Mouse (Mus musculus) forebrain, postnatal 0 days (tissue): ENCODE results near the gene Ppm1a. TPM values are rescaled to one million over a fixed set of nuclear protein-coding genes. Genes with fewer than 3 reads are reported as not detected.

Source experiments
- ATAC-seq: fragments of 200-750 bp; cut with Nextera tagmentation; 2 replicates; pipeline ENCODE4 v1.8.0; 2017; ENCODE audit warnings: mild to moderate bottlenecking, moderate library complexity
- DNase-seq: peaks from one replicate; pipeline ENCODE4 v3.0.0-alpha.2; 2015
- H3K27ac ChIP-seq: fragments of 300-500 bp; sonication (generic); 2 replicates; pipeline ENCODE4 v1.5.1; 2014; ENCODE audit warnings: low read depth, mild to moderate bottlenecking, antibody characterized with exemption, low read length, moderate library complexity, mixed read lengths
- H3K27me3 ChIP-seq: fragments of 300-500 bp; sonication (generic); 2 replicates; pipeline ENCODE4 v1.6.1; 2014; ENCODE audit warnings: mild to moderate bottlenecking, low read length, mixed read lengths; ENCODE audit not compliant: insufficient read depth
- H3K36me3 ChIP-seq: fragments of 300-500 bp; sonication (generic); 2 replicates; pipeline ENCODE4 v1.6.1; 2014; ENCODE audit warnings: mild to moderate bottlenecking, moderate library complexity; ENCODE audit not compliant: insufficient read depth
- H3K4me1 ChIP-seq: fragments of 300-500 bp; sonication (generic); 2 replicates; pipeline ENCODE4 v1.6.1; 2014; ENCODE audit warnings: antibody characterized with exemption; ENCODE audit not compliant: insufficient read depth
- H3K4me2 ChIP-seq: fragments of 300-500 bp; sonication (generic); 2 replicates; pipeline ENCODE4 v1.6.1; 2014; ENCODE audit warnings: low read depth, mild to moderate bottlenecking, moderate library complexity
- H3K4me3 ChIP-seq: fragments of 300-500 bp; sonication (generic); 2 replicates; pipeline ENCODE4 v1.5.1; 2014; ENCODE audit warnings: low read depth, low read length, mixed read lengths
- H3K9ac ChIP-seq: fragments of 300-500 bp; sonication (generic); 2 replicates; pipeline ENCODE4 v1.6.1; 2014; ENCODE audit warnings: mild to moderate bottlenecking
- H3K9me3 ChIP-seq: fragments of 300-500 bp; sonication (generic); 2 replicates; pipeline ENCODE4 v1.6.1; 2016; ENCODE audit warnings: low read length
- CTCF ChIP-seq: sonication (generic); IDR thresholded peaks from 2 replicates; pipeline ENCODE4 v1.5.1; 2016; ENCODE audit warnings: antibody characterized with exemption, control low read depth, low read depth
- WGBS: fragments of 180-500 bp; shearing (Covaris S2); extraction: QIAGEN DNeasy Blood & Tissue Kit; methylation state at CpG from one replicate; pipeline ENCODE4 v1.1.7; 2014; 5-methylcytosine and 5-hydroxymethylcytosine counted together
- polyA plus RNA-seq: library from polyadenylated mRNA; unstranded; fragments of >200 nt; fragmentation: Nextera tagmentation; extraction: Ambion mirVana; gene quantifications from 2 replicates; pipeline ENCODE4 v1.2.1, GENCODE M21; 2015
- total RNA-seq: library from RNA; depleted of rRNA; stranded (reverse); fragments of >200 nt; gene quantifications from 2 replicates; pipeline ENCODE4 v1.2.3, GENCODE M21; 2014; rRNA removed

Gene Ppm1a
- total and polyA plus RNA-seq, 2 experiments from 2014 or later: 69.9 to 194 TPM

GRCm38 (mm10) chr12:72843973-72844620 is 86.8 kb downstream of the Ppm1a start:
- H3K4me1 ChIP-seq: no peaks in the 10 kb centered on the region
- no peaks in the 10 kb centered on the region for H3K36me3 ChIP-seq
- TF ChIP-seq CTCF: no peak
- H3K4me3 ChIP-seq: no peak overlapping the region
- H3K9me3 ChIP-seq: no peaks in the 10 kb centered on the region
- peaks cover 40% of the 10 kb centered on the region for H3K27me3 ChIP-seq
- ATAC-seq: peak; percentile 71
- 23% methylated on average over 12 of the region's 12 CpGs for WGBS
- H3K9ac ChIP-seq: 0 out of 2 replicates have a peak overlapping the region, but pooled peaks have one; percentile 10
- no peak overlapping the region for H3K27ac ChIP-seq
- H3K4me2 ChIP-seq: peak overlapping the region; percentile 19; the same call in 1 of the 2 replicates
- no peak for DNase-seq

GRCm38 (mm10) chr12:72845946-72846345 is 88.7 kb downstream of the Ppm1a start:
- TF ChIP-seq CTCF: no peak
- Histone ChIP-seq H3K27ac (no peak overlapping the region), H3K4me3 (no peak overlapping the region), H3K27me3 (peaks cover 59% of the 10 kb centered on the region), H3K9ac (no peak overlapping the region), H3K4me1 (no peaks in the 10 kb centered on the region), H3K9me3 (no peaks in the 10 kb centered on the region), H3K36me3 (no peaks in the 10 kb centered on the region), H3K4me2 (no peak overlapping the region)
- WGBS: 14% methylated on average over 10 of the region's 10 CpGs
- ATAC-seq (no peak), DNase-seq (no peak)

- Histone ChIP-seq H3K27me3 (peaks cover 74% of the 10 kb centered on the region), H3K36me3 (no peaks in the 10 kb centered on the region), H3K27ac (no peak overlapping the region), H3K9ac (no peak overlapping the region), H3K4me3 (no peak overlapping the region), H3K9me3 (no peaks in the 10 kb centered on the region), H3K4me2 (no peak overlapping the region), H3K4me1 (no peaks in the 10 kb centered on the region)
- peak; percentile 75 for TF ChIP-seq CTCF
- ATAC-seq (no peak), DNase-seq (peak; percentile 82)
- 31% methylated on average over 7 of the region's 7 CpGs for WGBS
These were observed 90.5 kb downstream of the Ppm1a start for GRCm38 (mm10) chr12:72847725-72848124.

Other genes starting within 250 kb of the Ppm1a start
- 20.1 and 24.4 TPM in 2 replicates for gene Pcnx4, start 221.1 kb upstream of the Ppm1a start, total RNA-seq
- gene Pcnx4, start 221.1 kb upstream of the Ppm1a start, polyA plus RNA-seq: 15.9 and 21.4 TPM in 2 replicates
- gene Gm4756, start 107.8 kb upstream of the Ppm1a start, total RNA-seq: not detected in 2 replicates
- gene Gm4756, start 107.8 kb upstream of the Ppm1a start, polyA plus RNA-seq: not detected in 2 replicates
- gene Dhrs7, start 92.5 kb upstream of the Ppm1a start, total RNA-seq: 13.5 and 14.0 TPM in 2 replicates
- gene Dhrs7, start 92.5 kb upstream of the Ppm1a start, polyA plus RNA-seq: 20.4 and 23.8 TPM in 2 replicates
- 1.2 and 4.0 TPM in 2 replicates for gene Six6, start 182.4 kb downstream of the Ppm1a start, total RNA-seq
- gene Six6, start 182.4 kb downstream of the Ppm1a start, polyA plus RNA-seq: 0.06 and 0.77 TPM in 2 replicates
- 4.3 and 9.4 TPM in 2 replicates for gene 4930447C04Rik, start 183.3 kb downstream of the Ppm1a start, total RNA-seq
- gene 4930447C04Rik, start 183.3 kb downstream of the Ppm1a start, polyA plus RNA-seq: 2.3 TPM in 2 replicates